Mouse (Mus musculus) forelimb bud, embryonic 11.5 days (tissue): ENCODE results near the gene Clec16a.

ENCODE experiments used
- DNase-seq: peaks from one replicate; pipeline ENCODE4 v3.0.0-alpha.2; 2012; ENCODE audit warnings: low read depth, low spot score

The Clec16a gene

DNA sequence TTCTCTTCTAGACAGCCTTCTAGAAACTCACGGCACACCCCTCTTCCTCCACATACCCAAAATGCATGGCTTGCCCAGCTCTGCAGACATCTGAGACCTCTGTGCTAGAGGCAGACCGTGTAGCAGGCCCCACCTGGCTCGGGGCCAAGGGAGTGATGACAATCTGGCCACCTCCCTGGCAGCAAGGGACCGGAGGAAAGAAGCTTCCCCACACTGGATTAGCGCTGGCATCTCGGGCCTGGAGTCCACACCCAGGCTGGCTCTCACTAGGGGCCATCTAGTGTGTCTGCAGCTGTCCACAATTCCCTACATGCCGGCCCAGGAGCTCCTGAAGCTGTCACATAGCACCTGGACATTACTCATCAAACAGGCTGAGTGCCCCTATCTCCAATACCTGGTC is 10.6 kb upstream of the Clec16a start:
- no peak for DNase-seq

DNA sequence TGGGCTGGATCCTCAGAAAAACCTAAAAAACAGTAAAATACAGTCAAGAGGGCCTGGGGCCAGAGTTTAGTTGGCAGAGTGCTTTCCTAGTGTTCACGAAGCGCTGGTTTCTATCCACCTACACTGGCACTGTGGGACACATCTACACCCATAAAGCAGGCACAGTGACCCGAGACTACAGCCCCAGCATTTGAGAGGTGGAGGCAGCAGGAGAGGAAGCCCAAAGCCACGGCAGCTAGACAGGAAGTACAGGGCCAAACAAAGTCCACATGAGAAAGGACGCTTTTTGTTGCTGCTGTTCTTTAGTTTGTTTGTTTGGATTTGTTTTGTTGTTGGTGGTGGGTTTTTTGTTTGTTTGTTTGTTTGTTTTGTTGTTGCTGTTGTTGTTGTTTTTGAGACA is 8.8 kb upstream of the Clec16a start:
- no peak for DNase-seq

DNA sequence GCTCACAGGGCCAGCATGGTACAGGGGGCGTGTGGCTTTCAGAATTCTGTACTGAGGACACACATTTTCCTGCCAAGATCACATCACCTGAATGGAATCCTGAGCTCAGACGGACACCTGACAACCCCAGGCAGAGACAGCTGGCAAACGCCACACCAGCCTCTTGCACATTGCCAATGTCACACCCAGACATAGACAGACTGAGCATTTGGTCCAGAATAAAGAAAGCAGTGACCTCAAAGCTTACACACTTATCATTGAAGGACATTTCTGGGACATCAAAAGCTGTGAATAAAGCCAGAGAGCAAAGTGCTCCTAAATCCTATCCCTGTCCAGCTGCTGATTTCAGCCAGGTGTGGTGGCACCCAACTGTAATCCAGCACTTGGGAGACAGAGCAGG is 8.2 kb upstream of the Clec16a start:
- DNase-seq = no peak

GRCm38 (mm10) chr16:10540763-10541597 is 4.2 kb upstream of the Clec16a start:
- DNase-seq = no peak

GRCm38 (mm10) chr16:10541598-10541930 is 3.6 kb upstream of the Clec16a start:
- no peak for DNase-seq

- DNase-seq = no peak
These were observed 2.9 kb upstream of the Clec16a start for GRCm38 (mm10) chr16:10542266-10542665.

DNA sequence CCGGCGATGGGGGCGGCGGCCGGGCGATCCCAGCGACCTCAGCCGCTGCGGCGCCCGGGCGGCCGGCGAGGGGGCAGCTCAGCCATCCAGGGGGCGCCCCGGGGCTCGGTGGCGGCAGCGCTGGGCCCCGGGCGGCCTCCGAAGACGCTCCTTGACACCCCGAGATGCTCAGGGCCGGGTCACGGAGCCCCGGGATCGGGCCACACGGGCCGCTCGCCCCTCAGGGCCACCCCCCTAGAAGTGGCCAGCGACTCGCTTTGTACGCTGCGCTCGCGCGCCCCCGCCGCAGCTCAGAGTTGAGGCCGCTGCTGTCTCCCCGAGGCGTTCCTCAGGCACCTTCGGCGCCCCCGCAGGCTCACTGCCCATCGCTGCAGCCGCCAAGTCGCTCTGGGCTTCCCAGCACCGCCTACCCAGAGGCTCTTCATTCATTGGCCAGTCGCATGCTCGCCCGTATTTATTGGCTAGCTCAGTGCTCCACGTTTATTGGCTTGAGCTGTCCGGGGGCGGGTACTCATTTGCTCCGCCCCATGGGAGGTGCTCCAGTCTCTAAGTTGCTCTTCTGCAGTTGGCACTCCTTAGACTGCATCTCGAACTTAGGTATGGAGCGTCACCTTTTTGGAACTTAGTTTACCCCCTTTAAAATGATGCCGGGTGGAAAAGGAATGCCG is 2.3 kb upstream of the Clec16a start, which contains the start of gene Dexi:
TSS of gene Dexi (minus strand) at position 357 of the 668 bp plus-strand sequence.
- DNase-seq = peak; percentile 95

GRCm38 (mm10) chr16:10546865-10547264 is 1.7 kb downstream of the Clec16a start:
- DNase-seq = no peak

- DNase-seq = no peak
These were observed 3.8 kb downstream of the Clec16a start for GRCm38 (mm10) chr16:10548938-10549337.

- no peak for DNase-seq
These were observed 4.5 kb downstream of the Clec16a start for GRCm38 (mm10) chr16:10549600-10549999.

GRCm38 (mm10) chr16:10551592-10551991 is 6.5 kb downstream of the Clec16a start:
- DNase-seq = no peak

DNA sequence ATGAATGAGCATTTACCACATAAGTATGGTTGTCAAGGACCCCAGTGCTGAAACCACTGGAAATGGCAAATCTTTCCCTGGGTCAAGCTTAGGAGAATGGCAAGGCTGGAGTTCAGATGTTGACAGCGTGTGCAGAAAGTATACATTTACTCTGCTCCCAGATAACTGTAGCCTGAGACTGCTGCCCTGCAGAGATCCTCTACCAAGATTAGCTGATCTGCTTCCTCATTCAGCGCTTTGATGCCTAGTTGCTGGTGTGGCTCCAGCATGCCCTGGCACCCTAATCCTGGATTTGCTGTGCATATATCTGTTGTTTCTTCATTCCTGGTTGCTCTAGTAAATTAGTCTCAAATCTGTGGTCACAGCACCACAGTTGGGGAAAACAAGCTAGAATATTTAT is 8.7 kb downstream of the Clec16a start:
- no peak for DNase-seq

DNA sequence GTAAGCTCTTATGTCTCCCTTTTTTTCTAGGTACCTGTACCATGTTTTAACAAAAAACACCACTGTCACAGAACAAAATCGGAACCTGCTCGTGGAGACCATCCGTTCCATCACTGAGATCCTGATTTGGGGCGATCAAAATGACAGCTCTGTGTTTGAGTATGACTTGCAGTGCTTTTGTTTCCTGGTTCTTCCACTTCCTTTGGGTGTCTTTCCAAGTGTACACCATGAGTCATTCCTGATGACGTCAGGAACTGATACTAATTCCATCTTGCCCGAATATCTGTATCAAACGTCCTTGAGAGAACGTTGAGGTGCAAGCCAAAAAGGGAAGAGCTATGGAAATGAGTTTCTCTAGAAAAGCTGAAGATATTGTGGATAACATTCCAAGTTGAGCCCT is 14.9 kb downstream of the Clec16a start:
- no peak for DNase-seq

DNA sequence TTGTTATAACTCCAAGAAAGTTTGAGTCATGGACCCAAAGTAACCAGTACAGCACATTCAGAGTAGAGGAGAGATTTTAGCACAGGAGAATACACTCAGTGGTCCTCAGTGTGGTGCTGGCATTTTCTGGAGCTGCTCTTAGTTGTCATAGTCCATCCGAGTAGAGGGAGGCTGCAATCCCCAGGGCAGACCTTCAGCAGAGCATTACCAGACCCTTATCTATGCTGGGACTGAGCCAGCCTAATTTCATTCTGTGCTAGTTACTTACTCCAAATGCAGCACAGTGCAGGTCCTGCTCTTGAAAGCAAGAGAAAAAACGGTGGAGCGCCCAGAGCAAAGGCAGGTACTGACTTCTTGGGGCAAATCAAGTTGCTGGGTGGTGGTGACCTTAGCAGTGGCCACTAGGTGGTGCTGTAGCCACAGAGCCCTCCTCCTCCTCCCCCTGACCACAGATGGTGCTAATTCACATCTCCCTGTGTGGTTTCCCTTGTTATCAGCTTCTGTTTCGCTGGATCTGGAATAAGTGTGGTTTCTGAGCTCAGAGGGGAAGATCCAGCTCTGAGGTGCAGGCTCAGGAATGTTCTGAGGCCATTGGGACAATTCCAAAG is 20.2 kb downstream of the Clec16a start:
- DNase-seq = peak; percentile 78

- no peak for DNase-seq
These were observed 22.0 kb downstream of the Clec16a start for GRCm38 (mm10) chr16:10567153-10567552.

GRCm38 (mm10) chr16:10569809-10570395 is 24.8 kb downstream of the Clec16a start:
- no peak for DNase-seq

GRCm38 (mm10) chr16:10570708-10571107 is 25.6 kb downstream of the Clec16a start:
- DNase-seq = no peak

GRCm38 (mm10) chr16:10571820-10572219 is 26.7 kb downstream of the Clec16a start:
- DNase-seq = peak; percentile 27

- no peak for DNase-seq
These were observed 29.8 kb downstream of the Clec16a start for GRCm38 (mm10) chr16:10574936-10575335.

DNA sequence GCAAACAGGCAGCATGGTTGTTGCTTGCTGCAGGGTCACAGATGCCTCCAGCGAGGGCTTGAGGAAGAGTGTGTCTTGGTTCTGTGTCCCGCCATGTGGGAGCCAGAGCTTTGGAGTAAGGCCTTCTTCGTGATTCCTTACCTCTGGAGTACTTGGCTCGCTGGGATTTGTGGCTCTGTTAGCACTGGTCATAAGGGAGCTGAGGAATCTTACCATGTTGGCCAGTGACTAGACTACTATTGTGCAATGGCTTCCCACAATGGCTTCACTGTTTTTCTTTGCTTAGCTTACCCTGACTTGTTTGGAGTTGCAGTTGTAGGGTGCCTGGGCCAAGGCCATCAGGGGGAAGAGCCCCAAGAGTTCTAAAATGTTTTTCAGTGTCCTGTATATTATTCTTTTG is 30.8 kb downstream of the Clec16a start:
- DNase-seq = no peak

GRCm38 (mm10) chr16:10577548-10577947 is 32.4 kb downstream of the Clec16a start:
- no peak for DNase-seq

- DNase-seq = no peak
These were observed 33.2 kb downstream of the Clec16a start for GRCm38 (mm10) chr16:10578376-10578775.
